Mouse (Mus musculus): ENCODE data around the gene Tmed9. TPM values are rescaled to one million over a fixed set of nuclear protein-coding genes. Genes with fewer than 3 reads are reported as not detected.
"Not testable (repeated sequence)": the region's sequence is repeated elsewhere in the genome, so short reads cannot be mapped to it uniquely, and the experiment has no call there.

Tmed9 gene
- polyA plus RNA-seq, 1 experiment, result 90.3 TPM

GRCm38 (mm10) chr13:55563266-55563879 is 10.2 kb upstream of the Tmed9 start:
- peaks cover 16% of the 10 kb centered on the region for H3K4me1 ChIP-seq (ENCODE audit: control insufficient read depth, insufficient read depth, low read length)
- H3K27ac ChIP-seq (ENCODE audit: insufficient read depth, low read depth, low read length), result no peak overlapping the region
- no peak overlapping the region for H3K4me3 ChIP-seq (ENCODE audit: insufficient read depth, low read length)
- TF ChIP-seq POLR2A (IDR thresholded peaks at IDR 0.05; ENCODE audit: borderline replicate concordance, low read depth, low read length), result no peak
- TF ChIP-seq CTCF (IDR thresholded peaks at IDR 0.05; ENCODE audit: low read depth, low read length), result no peak

DNA sequence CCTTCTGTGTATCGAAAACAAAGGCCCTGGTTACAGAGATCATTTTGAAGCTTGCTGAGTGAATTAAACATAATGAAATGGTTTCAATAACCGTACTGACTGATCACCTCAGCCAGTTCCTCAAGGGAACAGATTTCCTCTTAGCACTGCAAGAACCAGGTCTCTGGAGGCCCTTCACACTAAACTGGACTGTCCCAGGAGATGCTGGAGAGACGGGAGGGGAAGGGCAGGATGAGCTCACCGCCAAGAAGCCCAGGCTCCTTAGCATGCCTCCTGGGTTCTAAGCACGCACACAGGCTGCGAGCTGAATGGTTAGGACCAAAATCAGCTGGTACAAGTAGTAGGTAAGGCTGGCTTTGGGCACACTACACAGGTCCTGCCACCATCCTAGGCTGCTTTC is 6.5 kb upstream of the Tmed9 start:
- no peak overlapping the region for H3K27ac ChIP-seq (ENCODE audit: insufficient read depth, low read depth, low read length)
- peaks cover 16% of the 10 kb centered on the region for H3K4me1 ChIP-seq (ENCODE audit: control insufficient read depth, insufficient read depth, low read length)
- TF ChIP-seq POLR2A (IDR thresholded peaks at IDR 0.05; ENCODE audit: borderline replicate concordance, low read depth, low read length) (no peak), CTCF (IDR thresholded peaks at IDR 0.05; ENCODE audit: low read depth, low read length) (no peak)
- no peak overlapping the region for H3K4me3 ChIP-seq (ENCODE audit: insufficient read depth, low read length)

DNA sequence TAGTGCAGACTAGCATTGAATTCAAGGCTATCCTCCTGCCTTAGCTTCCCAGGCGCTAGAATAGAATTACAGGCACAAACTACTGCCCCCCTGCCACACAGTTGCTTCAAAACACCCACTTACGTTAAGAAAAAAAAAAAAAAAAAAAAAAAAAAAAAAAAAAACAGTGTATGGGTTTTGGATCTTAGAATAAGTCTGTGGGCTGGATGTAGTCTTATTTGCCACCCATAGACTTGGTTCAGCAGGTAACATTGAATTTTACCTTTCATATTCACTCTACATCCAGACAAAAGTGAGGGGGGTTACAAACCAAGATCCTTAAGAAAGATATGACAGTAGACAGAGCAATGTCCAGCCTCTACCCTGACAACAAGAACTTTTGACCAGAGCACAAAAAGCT is 5.6 kb upstream of the Tmed9 start:
- peaks cover 14% of the 10 kb centered on the region for H3K4me1 ChIP-seq (ENCODE audit: control insufficient read depth, insufficient read depth, low read length)
- H3K4me3 ChIP-seq (ENCODE audit: insufficient read depth, low read length), result no peak overlapping the region
- TF ChIP-seq CTCF (IDR thresholded peaks at IDR 0.05; ENCODE audit: low read depth, low read length), result no peak
- TF ChIP-seq POLR2A (IDR thresholded peaks at IDR 0.05; ENCODE audit: borderline replicate concordance, low read depth, low read length), result no peak
- H3K27ac ChIP-seq (ENCODE audit: insufficient read depth, low read depth, low read length), result no peak overlapping the region

GRCm38 (mm10) chr13:55568524-55568923 is 5.0 kb upstream of the Tmed9 start:
- H3K4me3 ChIP-seq (ENCODE audit: insufficient read depth, low read length); H3K27ac ChIP-seq (ENCODE audit: insufficient read depth, low read depth, low read length): not testable (repeated sequence)
- H3K4me1 ChIP-seq (ENCODE audit: control insufficient read depth, insufficient read depth, low read length), result peaks cover 14% of the 10 kb centered on the region

GRCm38 (mm10) chr13:55569726-55570285 is 3.7 kb upstream of the Tmed9 start:
- H3K4me1 ChIP-seq (ENCODE audit: control insufficient read depth, insufficient read depth, low read length), result peaks cover 14% of the 10 kb centered on the region
- H3K4me3 ChIP-seq (ENCODE audit: insufficient read depth, low read length), result peak overlapping the region; percentile 99
- no peak overlapping the region for H3K27ac ChIP-seq (ENCODE audit: insufficient read depth, low read depth, low read length)
- TF ChIP-seq POLR2A (IDR thresholded peaks at IDR 0.05; ENCODE audit: borderline replicate concordance, low read depth, low read length) (no peak), CTCF (IDR thresholded peaks at IDR 0.05; ENCODE audit: low read depth, low read length) (no peak)

GRCm38 (mm10) chr13:55570286-55570973 is 3.1 kb upstream of the Tmed9 start:
- Histone ChIP-seq H3K27ac (ENCODE audit: insufficient read depth, low read depth, low read length) (no peak overlapping the region; the same call in 1 of the 2 replicates), H3K4me1 (ENCODE audit: control insufficient read depth, insufficient read depth, low read length) (peaks cover 14% of the 10 kb centered on the region), H3K4me3 (ENCODE audit: insufficient read depth, low read length) (peak overlapping the region; percentile 99)
- TF ChIP-seq CTCF (IDR thresholded peaks at IDR 0.05; ENCODE audit: low read depth, low read length) (no peak), POLR2A (IDR thresholded peaks at IDR 0.05; ENCODE audit: borderline replicate concordance, low read depth, low read length) (no peak)

DNA sequence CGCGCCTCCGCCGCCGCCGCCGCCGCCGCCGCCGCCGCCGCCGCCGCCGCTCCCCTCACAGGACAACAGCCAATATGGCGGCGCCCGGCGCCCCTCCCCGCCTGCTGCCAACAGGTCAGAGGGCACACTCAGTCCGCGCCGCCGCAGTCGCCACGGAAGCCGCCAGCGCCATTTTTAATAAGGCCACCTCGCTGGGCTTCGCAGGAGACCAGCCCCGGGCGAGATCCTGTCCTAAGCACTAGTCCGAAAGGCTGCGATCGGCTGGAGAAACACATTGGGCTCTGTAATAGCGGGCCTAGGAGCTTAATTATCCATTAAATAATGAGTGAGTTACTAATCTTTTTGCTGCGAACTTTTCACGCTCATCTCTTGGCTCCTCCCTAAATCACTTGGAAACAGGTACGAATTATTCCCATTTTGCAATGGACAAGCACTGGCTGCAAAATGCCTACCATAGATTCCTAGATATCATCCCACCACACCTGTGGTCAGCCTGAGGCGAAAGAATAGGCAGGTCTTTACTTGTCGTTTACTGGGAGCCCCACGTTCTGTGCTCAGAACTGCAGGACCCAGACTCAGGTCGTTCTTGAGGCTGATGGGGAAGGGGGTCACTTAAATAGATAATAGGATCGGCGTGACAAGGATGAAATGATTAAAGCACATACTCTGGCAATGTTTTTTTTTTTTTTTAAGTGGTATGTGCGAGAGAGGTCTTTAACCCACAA is 2.3 kb upstream of the Tmed9 start, which contains the start of gene Fam193b:
Gene Fam193b (minus strand): TSS at position 94 of the 725 bp plus-strand sequence.
- Histone ChIP-seq H3K27ac (ENCODE audit: insufficient read depth, low read depth, low read length) (peak within 1 kb of the TSS; percentile 4; the same call in 1 of the 2 replicates), H3K4me3 (ENCODE audit: insufficient read depth, low read length) (peak within 1 kb of the TSS; percentile 99), H3K4me1 (ENCODE audit: control insufficient read depth, insufficient read depth, low read length) (peaks cover 14% of the 10 kb centered on the region)
- TF ChIP-seq CTCF (IDR thresholded peaks at IDR 0.05; ENCODE audit: low read depth, low read length) (no peak), POLR2A (IDR thresholded peaks at IDR 0.05; ENCODE audit: borderline replicate concordance, low read depth, low read length) (no peak)

DNA sequence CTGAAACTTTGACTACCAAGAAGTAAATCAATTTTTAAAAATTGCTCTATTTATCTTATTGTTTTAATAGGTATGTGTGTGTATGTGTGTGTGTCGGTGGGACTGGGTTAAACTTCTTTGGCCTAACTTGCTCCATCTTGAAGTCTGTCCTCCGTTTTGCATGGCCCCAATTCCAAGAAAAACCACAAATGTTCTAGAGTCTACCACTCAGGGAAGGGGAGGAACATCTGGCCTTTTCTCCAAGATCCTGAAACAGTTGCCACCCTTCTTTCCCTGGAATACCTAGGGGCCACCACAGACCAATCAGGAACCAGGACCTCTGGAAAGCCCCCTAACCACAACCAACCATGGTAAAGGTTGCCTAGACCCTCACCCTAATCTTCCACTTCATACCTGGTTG is 1.6 kb upstream of the Tmed9 start:
- Histone ChIP-seq H3K27ac (ENCODE audit: insufficient read depth, low read depth, low read length) (no peak overlapping the region), H3K4me3 (ENCODE audit: insufficient read depth, low read length) (no peak overlapping the region), H3K4me1 (ENCODE audit: control insufficient read depth, insufficient read depth, low read length) (peaks cover 12% of the 10 kb centered on the region)
- TF ChIP-seq CTCF (IDR thresholded peaks at IDR 0.05; ENCODE audit: low read depth, low read length) (no peak), POLR2A (IDR thresholded peaks at IDR 0.05; ENCODE audit: borderline replicate concordance, low read depth, low read length) (no peak)

- Histone ChIP-seq H3K4me3 (ENCODE audit: insufficient read depth, low read length) (no peak overlapping the region), H3K27ac (ENCODE audit: insufficient read depth, low read depth, low read length) (no peak overlapping the region), H3K4me1 (ENCODE audit: control insufficient read depth, insufficient read depth, low read length) (peaks cover 14% of the 10 kb centered on the region)
- no peak for TF ChIP-seq POLR2A (IDR thresholded peaks at IDR 0.05; ENCODE audit: borderline replicate concordance, low read depth, low read length)
- TF ChIP-seq CTCF (IDR thresholded peaks at IDR 0.05; ENCODE audit: low read depth, low read length), result no peak
Measured at GRCm38 (mm10) chr13:55574321-55574720, 789 bp downstream of the Tmed9 start.

- no peak for TF ChIP-seq CTCF (IDR thresholded peaks at IDR 0.05; ENCODE audit: low read depth, low read length)
- TF ChIP-seq POLR2A (IDR thresholded peaks at IDR 0.05; ENCODE audit: borderline replicate concordance, low read depth, low read length), result no peak
- Histone ChIP-seq H3K4me3 (ENCODE audit: insufficient read depth, low read length) (no peak overlapping the region), H3K27ac (ENCODE audit: insufficient read depth, low read depth, low read length) (no peak overlapping the region), H3K4me1 (ENCODE audit: control insufficient read depth, insufficient read depth, low read length) (peaks cover 6% of the 10 kb centered on the region)
Measured at GRCm38 (mm10) chr13:55575932-55576331, 2.4 kb downstream of the Tmed9 start.

- not testable (repeated sequence) for H3K27ac ChIP-seq (ENCODE audit: insufficient read depth, low read depth, low read length); H3K4me3 ChIP-seq (ENCODE audit: insufficient read depth, low read length); H3K4me1 ChIP-seq (ENCODE audit: control insufficient read depth, insufficient read depth, low read length)
Measured at GRCm38 (mm10) chr13:55576872-55577271, 3.3 kb downstream of the Tmed9 start.

Data from bone marrow macrophage, adult 2 months (primary cell).